Mouse (Mus musculus) megakaryocyte-erythroid progenitor cell, adult 5-6 weeks (primary cell): ENCODE results near the gene Pms2. TPM values are rescaled to one million over a fixed set of nuclear protein-coding genes. Genes with fewer than 3 reads are reported as not detected.
A peak's percentile ranks its signal among the peaks of the same experiment; 100 is the strongest.

ENCODE experiments used
- ATAC-seq: replicated peaks from 2 replicates; pipeline ENCODE4 v1.8.0; 2016; ENCODE audit warnings: mild to moderate bottlenecking, inconsistent platforms; ENCODE audit not compliant: severe bottlenecking, poor library complexity, low FRiP score, low TSS enrichment
- total RNA-seq, 2 experiments: library from RNA; stranded (forward) in 1 of 2; stranded (reverse) in 1 of 2; fragments of 200-1000, 215-1000 nt in 1 of 2; fragments of >200 nt in 1 of 2; fragmentation: Nextera tagmentation in 1 of 2; gene quantifications; 2 replicates each; pipeline ENCODE4 v1.2.3; 2014 to 2017

Pms2 gene
- total RNA-seq, 2 experiments from 2014 or later: 20.5 to 39.9 TPM

DNA sequence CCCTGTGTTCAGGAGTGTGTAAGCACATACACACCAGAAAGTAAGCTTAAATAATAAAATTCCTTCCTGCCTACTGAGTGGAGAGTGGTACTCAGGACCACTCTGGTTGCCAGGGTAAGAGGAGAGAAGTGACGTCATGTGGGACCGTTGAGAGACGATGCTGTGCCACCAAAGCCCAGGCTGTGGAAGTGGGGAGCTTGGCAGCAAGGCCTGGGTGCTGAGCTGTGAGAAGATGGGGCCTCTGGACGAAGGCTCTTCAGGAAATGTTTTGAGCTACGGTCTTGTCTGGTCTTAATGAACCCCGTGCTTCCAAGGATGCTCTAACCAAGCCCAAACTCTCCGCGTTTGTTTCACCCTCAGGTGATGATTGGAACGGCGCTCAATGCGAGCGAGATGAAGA, 20.9 kb downstream of the Pms2 start:
- ATAC-seq: no peak

DNA sequence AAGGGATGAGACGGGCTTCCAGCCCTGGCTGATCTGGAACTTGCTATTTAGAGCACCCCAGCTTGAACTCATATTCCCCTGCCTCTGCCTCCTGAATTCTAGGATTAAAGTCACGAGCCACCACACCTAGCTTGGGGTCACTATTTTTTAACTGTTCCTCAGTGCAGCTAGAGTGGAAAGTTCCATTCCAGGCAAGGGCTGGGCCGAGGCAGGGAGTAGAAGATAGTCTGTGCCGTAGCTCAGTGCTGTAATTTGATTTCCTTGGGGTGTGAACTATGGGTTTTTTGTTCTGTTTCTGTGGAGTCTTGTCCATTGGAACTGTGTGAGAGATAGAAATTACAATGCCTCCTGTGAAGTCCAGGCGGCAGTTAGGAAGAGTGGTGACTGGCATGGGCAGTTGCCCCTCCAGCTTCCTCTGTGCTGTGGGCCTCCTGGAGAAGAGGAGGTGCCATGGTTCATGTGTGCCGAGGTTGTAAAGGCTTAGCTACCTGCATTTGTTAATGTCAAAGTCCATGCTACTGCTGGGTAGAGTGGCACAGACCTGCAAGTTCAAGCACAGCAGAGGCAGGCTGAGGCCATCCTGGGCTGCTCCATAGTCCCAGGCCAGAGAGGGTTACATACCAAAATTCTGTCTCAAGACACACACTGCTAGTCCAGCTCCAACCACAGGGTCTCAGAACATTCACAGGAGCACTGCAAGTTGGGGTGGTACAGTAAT, 22.3 kb downstream of the Pms2 start:
- ATAC-seq: no peak

DNA sequence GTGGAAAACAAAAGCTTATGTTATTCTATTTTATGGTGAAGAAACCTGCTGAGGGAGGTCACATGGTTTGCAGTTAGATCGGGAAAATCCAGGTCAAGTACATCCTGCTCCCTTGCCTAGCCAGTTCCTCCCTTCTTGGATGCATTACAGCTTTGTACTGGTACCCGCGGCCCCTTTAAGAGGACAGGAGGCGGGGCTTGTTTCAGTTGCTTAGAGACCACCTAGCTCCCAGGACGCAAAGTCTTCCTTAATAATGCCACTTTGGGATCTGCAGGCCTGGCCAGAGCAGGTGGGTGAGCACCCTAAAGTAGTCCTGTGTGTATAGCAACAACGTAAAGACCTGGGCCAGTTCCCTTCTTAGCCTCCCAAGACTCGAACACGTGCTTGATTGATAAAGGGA, 23.1 kb downstream of the Pms2 start, which contains the start of gene Rsph10b:
Gene Rsph10b, plus strand, starts transcription at position 205 of the 400 bp plus-strand sequence.
- ATAC-seq: no peak

DNA sequence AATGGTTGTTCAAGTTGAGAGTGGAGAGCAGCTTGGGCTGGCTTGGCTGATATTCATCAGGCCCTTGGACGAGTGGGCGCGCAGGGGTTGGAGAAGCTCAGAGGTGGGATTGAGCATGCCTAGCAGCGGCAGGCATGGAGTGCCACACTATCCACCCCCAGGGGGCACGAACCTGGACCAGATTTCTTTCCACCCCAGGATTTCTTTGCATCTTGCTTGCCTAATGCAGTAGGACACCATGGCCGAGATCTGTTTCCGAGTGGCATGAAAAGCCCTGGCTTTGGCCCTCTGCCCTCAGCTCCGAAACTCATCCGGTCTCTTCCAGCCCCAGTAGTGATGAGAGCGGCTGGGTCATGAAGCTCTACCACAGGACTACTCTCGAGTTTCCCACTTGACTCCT, 23.6 kb downstream of the Pms2 start:
- no peak for ATAC-seq

DNA sequence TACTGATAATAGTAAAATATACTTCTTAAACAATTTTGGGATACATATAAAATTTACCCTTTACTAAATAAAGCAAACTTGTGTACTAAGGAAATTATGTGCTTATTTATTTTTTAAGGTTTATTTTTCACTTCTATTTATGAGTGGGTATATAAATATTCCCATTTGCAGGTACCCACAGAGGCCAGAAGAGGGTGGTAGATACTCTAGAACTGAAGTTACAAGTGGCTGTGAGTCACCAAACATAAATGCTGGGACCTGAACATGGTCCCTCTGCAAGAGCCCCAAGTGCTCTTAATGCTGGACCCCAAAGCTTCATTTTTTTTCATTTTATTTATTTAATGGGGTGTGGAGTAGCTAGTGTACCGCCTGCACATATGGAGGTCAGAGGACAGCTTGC, 24.1 kb downstream of the Pms2 start:
- ATAC-seq: peak; percentile 58; the same call in 1 of the 2 replicates

DNA sequence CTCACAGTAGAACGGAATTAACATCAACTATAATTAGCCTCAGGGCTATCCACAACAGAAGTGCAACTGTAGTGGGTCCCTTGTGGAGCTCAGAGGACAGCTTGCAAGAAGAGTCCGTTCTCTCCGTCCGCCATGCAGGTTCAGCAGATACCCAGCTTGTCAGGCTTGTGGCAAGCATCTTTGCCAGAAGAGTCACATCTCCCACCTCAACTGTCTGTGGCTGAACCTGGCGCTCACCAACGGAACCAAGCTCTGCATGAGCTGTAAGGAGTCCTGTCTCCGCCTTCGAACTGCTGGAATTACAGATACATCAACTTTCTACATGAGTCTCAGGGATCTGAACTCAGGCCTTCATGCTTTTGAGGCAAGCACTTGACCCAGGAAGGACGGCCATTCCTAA, 26.4 kb downstream of the Pms2 start:
- ATAC-seq: no peak

DNA sequence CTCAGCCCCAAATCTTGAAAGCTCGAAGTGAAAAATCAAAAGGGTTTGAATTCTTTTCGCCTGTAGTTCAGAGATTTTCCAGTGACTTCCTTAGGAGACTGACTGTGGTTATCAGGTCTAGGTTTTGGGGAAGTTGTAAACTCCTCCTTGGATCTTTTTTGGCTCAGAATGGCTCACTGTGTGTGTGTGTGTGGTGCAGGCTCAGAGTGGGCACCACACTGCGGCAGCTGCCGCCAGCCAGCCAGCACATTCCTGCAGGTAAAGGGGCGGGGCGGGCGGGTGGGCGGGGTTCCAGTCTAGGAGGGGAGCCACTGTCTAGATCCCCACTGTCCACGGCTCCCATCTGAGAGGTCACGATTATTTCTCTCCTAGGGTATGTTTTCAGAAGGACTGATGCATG, 31.8 kb downstream of the Pms2 start:
- ATAC-seq: no peak

DNA sequence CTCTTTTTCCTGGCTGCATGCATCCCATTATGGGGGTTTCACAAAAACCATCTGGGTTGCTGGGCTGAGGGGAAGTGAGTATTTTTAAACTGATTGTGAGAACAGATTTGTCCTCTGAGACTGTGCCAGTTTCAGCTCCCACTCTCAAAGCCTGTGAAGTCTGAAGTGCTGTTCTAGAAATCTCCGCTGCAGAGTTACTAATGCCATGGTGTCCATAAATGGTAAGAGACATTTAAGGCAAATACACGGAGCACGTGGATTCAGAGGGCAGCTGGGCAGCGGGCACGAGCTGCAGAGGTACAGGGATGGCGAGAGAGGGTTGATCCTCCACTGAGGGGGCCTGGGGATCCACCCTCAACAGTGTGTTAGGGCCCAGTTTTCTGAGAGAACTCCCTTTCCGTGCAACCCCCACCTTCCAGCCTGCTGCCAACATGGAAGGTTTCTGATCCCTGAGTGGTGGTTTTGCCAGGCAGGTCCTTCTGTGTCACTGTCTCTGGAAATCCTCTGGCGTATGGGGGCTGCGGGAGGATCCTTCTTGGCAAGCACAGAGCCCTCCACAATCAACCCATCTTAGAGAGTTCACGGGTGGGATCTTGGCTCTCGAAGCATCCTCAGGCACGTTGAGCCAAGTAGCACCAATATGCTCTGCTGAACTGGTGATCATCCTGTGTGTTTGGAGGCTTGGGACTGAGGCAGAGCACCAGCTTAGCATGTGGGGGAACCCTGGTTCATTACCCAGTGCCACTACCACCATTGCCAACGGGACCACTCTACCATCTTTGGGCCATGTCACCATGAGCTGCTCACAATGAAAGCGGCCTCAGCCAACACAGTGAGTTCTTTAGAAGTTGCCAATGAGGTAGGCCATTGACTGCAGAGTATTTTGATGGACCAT, 33.7 kb downstream of the Pms2 start:
- ATAC-seq: no peak

DNA sequence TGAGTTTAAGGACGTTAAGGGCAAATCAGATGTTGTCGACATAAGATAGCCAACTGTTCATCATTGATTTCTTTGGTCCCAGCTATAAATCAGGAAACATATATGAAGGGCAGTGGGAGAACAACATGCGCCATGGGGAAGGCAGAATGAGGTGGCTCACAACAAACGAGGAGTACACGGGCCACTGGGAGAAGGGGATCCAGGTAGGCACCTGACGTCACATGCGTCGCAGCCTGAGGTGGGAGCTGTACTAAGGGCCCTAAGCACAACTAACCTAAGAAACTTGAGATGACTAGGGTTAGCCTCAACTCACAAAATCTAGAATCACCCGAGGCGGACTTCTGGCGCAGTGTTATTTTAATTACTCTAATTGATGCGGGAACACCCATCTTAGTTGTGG, 38.6 kb downstream of the Pms2 start:
- no peak for ATAC-seq

DNA sequence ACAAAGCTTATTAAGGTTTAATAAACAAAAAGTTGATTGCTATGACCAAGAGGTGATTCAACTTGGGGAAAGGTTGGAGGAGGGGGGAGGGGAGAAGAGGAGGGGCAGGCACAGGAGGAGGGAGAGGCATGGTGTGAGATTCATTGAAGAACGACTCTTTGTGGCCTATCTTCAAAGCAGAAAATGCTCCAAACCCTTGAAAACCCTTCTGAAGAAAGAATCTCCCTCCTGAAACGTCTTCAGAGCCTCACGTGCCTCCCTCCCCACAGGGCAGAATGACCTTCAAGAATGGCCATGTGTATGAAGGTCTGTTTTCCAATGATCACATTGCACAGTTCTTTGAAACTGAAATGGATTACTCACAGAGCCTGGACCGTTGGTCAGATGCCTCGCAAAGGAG, 40.3 kb downstream of the Pms2 start:
- ATAC-seq: no peak

DNA sequence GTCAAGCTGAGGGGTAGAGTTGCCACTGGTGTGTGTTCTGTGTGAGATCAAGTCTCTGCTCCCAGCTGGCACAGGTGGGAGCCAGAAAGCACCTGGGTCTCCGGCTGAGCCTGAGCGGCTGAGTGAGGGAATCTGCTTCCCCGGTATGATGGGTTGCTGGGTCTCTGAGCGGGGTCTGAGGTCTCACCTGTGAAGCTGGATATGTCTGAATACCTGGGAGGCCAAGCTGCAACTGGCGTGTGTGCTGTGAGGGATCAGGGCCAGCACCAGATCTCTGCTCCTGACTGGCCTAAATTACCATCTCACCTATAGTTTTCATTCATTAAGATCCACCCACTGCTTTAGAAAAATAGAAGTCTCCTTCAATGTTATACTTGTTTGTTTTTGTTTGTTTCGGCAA, 47.3 kb downstream of the Pms2 start:
- no peak for ATAC-seq

DNA sequence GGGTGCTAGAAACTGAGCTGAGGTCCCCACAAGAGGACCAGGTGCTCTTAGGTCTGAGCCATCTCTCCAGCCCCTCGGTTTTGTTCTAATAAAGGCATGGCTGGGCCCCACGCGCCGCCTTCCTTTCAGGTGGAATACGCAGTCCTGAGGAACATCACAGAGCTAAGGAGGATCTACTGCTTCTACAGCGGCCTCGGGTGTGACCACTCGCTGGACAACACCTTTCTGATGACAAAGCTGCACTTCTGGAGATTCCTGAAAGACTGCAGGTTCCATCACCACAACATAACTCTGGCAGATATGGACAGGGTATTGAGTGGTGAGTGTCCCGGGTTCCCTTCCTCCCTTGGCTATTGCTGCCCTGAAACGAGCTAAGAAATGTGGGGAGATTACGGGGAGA, 49.8 kb downstream of the Pms2 start:
- ATAC-seq: no peak

DNA sequence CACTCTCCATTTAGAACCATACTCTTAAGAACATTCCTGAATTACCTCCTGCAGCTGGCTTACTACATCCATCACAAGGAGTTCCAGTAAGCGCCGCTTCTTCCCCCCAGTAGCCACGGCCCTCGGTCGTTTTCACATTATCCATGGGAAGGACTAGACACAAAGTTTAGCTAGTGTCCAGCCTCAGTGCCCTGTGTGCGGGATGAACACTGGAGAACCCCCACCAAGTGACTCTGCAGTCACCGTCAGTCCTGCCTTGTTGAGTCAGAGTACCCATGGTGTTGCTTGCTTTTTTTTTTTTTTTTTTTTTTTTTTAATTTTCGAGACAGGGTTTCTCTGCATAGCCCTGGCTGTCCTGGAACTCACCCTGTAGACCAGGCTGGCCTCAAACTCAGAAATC, 51.4 kb downstream of the Pms2 start:
- no peak for ATAC-seq

DNA sequence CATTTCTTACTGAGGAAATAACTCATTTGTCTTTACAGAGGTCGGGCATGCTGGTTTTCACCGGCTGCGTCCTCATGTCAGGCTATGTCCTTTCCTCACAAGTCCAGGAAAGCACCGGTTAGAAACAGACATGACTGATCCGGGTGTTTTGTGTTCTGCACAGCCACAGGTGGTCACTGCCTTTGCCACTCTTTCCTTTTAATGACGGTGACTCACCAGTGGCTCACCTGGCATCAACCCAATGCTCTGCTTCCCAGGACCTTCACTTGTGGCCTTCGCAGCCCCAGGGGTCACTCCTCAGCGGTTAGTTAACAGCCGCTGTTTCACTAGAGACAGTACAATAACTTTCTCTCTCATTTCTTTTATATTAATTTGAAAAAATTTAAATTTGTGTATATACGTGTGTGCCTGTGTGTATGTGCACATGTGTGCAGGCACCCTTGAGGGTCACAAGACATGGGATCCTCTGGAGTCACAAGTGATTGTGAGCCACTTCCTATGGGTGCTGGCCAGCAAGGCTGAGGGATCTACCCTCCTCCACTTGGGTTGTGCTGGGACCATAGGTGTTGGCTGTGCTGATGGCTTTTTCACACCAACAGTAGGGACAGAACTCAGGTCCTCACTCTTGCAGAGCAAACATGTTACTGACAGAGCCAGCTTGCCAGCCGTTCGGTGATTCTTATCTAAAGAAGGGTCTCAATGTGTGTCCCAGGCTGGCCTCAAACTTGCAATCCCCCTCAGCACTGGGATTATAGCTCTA, 56.0 kb downstream of the Pms2 start:
- ATAC-seq: no peak

DNA sequence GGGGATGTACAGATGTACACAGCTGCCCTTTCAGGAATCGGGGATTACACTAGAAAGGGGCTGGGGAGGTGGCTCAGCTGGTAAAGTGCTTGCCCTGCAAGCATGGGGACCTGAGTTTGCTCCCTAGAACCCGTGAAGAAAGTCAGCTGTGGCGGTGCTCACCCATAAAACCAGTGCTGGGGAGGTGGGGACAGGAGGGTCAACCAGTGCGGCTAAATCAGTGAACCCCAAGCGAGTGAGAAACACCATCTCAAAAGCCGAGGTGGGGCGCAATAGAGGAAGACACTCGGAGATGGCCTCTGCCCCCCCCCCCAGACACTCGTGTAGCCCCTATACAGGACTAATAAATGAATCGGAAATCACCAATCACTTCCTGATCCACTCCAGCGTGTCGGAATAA, 56.9 kb downstream of the Pms2 start:
- ATAC-seq: no peak

DNA sequence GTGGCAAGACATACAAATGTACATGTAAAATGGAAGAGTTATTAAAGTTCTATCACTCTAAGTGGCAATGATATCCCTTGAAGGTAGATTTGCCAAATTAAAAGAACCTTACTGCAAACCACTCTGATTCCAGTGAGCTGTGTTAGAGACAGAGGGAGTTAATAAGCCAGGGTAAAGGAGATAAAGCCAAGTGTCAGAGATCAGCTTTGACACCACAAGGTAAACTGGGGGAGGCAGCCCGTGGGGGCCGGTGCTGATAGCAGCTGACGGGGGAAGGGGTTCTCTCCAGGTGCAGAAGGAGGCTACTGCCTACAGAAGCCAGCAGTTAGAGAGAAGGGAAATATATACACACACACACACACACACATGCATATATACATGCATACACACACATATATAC, 62.9 kb downstream of the Pms2 start:
- ATAC-seq: 0 out of 2 replicates have a peak, but pooled peaks have one; percentile 19

DNA sequence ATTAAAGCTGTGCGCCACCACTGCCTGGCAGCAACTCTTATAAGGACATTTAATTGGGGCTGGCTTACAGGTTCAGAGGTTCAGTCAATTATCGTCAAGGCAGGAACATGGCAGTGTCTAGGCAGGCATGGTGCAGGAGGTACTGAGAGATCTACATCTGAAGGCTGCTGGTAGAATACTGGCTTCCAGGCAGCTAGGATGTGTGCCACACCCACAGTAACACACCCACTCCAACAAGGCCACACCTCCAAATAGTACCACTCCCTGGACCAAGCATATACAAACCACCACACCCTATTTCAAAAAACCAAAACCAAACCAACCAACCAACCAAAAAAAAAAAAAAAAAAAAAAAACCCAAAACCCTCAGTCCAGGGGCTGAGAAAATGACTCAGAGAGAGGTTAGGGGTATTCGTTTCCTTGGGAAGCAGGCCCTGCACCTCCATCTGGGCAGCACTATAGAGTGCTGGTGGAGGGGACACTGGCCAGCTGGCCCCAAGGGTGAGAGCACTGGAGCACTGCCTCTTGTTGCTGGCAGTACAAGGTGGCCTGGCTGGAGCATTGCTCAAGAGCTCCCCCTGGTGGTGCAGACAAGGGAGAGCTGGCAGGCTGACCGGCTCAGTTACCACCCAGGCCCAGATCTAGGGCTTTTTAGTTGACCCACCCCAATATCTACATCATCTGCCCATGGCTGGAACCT, 65.3 kb downstream of the Pms2 start:
- ATAC-seq: peak; percentile 75

DNA sequence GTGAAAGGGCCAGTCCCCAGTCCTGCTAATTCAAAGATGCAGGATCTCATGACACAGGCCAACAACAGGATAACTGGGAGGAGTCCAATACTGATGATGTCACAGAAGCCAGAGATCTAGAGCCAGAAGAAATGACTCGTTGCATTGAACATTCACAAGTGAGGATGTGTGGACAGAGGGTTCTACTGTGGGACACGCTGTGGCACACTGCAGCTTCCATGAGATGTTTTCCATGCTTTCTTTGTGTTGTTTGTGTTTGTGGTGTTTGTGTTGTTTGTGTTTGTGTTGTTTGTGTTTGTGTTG, 65.8 kb downstream of the Pms2 start:
- peak; percentile 18 for ATAC-seq

DNA sequence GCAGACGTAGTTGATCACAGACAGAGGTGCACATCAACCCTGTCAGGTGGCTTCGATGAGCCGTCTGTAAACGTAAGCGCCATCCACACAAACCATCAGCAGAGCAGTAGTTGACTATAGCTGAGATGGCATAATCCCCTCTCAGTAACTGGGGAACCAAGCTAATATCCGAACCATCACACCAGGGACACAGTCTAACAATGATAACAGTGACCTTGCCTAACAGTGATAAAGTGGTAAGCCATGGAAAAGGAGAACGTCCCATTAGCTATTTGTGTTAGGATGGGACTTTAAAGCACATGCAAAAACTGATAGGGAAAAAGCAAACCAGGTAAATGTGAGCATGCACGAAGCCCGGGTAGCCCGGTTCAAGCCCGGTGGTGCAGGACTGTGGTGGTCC, 66.5 kb downstream of the Pms2 start:
- ATAC-seq: no peak
